Mouse (Mus musculus): ENCODE measurements around the gene Ddhd1. TPM values are rescaled to one million over a fixed set of nuclear protein-coding genes. Genes with fewer than 3 reads are reported as not detected.

Gene Ddhd1
- polyA plus RNA-seq, 1 experiment, result 18.2 TPM

GRCm38 (mm10) chr14:45647632-45648031 lies 10.3 kb downstream of the Ddhd1 start:
- H3K4me1 ChIP-seq (ENCODE audit: control insufficient read depth, insufficient read depth, low read length), result peaks cover 13% of the 10 kb centered on the region
- TF ChIP-seq CTCF (IDR thresholded peaks at IDR 0.05; ENCODE audit: low read depth, low read length) (no peak), POLR2A (IDR thresholded peaks at IDR 0.05; ENCODE audit: borderline replicate concordance, low read depth, low read length) (no peak)
- no peak overlapping the region for H3K27ac ChIP-seq (ENCODE audit: insufficient read depth, low read depth, low read length)
- no peak overlapping the region for H3K4me3 ChIP-seq (ENCODE audit: insufficient read depth, low read length)

GRCm38 (mm10) chr14:45647175-45647574 lies 10.8 kb downstream of the Ddhd1 start:
- H3K4me3 ChIP-seq (ENCODE audit: insufficient read depth, low read length), result no peak overlapping the region
- no peak for TF ChIP-seq CTCF (IDR thresholded peaks at IDR 0.05; ENCODE audit: low read depth, low read length)
- TF ChIP-seq POLR2A (IDR thresholded peaks at IDR 0.05; ENCODE audit: borderline replicate concordance, low read depth, low read length), result no peak
- no peak overlapping the region for H3K27ac ChIP-seq (ENCODE audit: insufficient read depth, low read depth, low read length)
- peaks cover 9% of the 10 kb centered on the region for H3K4me1 ChIP-seq (ENCODE audit: control insufficient read depth, insufficient read depth, low read length)

- TF ChIP-seq CTCF (IDR thresholded peaks at IDR 0.05; ENCODE audit: low read depth, low read length), result no peak
- no peak for TF ChIP-seq POLR2A (IDR thresholded peaks at IDR 0.05; ENCODE audit: borderline replicate concordance, low read depth, low read length)
- Histone ChIP-seq H3K27ac (ENCODE audit: insufficient read depth, low read depth, low read length) (no peak overlapping the region), H3K4me3 (ENCODE audit: insufficient read depth, low read length) (no peak overlapping the region), H3K4me1 (ENCODE audit: control insufficient read depth, insufficient read depth, low read length) (no peaks in the 10 kb centered on the region; the same call in 1 of the 2 replicates)
These were observed 13.2 kb downstream of the Ddhd1 start for GRCm38 (mm10) chr14:45644786-45645185.

- Histone ChIP-seq H3K4me1 (ENCODE audit: control insufficient read depth, insufficient read depth, low read length) (no peaks in the 10 kb centered on the region; the same call in 1 of the 2 replicates), H3K4me3 (ENCODE audit: insufficient read depth, low read length) (no peak overlapping the region), H3K27ac (ENCODE audit: insufficient read depth, low read depth, low read length) (no peak overlapping the region)
- no peak for TF ChIP-seq CTCF (IDR thresholded peaks at IDR 0.05; ENCODE audit: low read depth, low read length)
- no peak for TF ChIP-seq POLR2A (IDR thresholded peaks at IDR 0.05; ENCODE audit: borderline replicate concordance, low read depth, low read length)
These were observed 13.7 kb downstream of the Ddhd1 start for GRCm38 (mm10) chr14:45644202-45644601.

GRCm38 (mm10) chr14:45643461-45643860 lies 14.5 kb downstream of the Ddhd1 start:
- H3K4me3 ChIP-seq (ENCODE audit: insufficient read depth, low read length), result no peak overlapping the region
- H3K27ac ChIP-seq (ENCODE audit: insufficient read depth, low read depth, low read length), result no peak overlapping the region
- TF ChIP-seq POLR2A (IDR thresholded peaks at IDR 0.05; ENCODE audit: borderline replicate concordance, low read depth, low read length) (no peak), CTCF (IDR thresholded peaks at IDR 0.05; ENCODE audit: low read depth, low read length) (no peak)
- H3K4me1 ChIP-seq (ENCODE audit: control insufficient read depth, insufficient read depth, low read length), result no peaks in the 10 kb centered on the region; the same call in 1 of the 2 replicates

GRCm38 (mm10) chr14:45642795-45643194 lies 15.1 kb downstream of the Ddhd1 start:
- TF ChIP-seq POLR2A (IDR thresholded peaks at IDR 0.05; ENCODE audit: borderline replicate concordance, low read depth, low read length), result no peak
- no peak for TF ChIP-seq CTCF (IDR thresholded peaks at IDR 0.05; ENCODE audit: low read depth, low read length)
- Histone ChIP-seq H3K4me1 (ENCODE audit: control insufficient read depth, insufficient read depth, low read length) (no peaks in the 10 kb centered on the region), H3K4me3 (ENCODE audit: insufficient read depth, low read length) (no peak overlapping the region), H3K27ac (ENCODE audit: insufficient read depth, low read depth, low read length) (no peak overlapping the region)

- no peak for TF ChIP-seq CTCF (IDR thresholded peaks at IDR 0.05; ENCODE audit: low read depth, low read length)
- TF ChIP-seq POLR2A (IDR thresholded peaks at IDR 0.05; ENCODE audit: borderline replicate concordance, low read depth, low read length), result no peak
- Histone ChIP-seq H3K4me1 (ENCODE audit: control insufficient read depth, insufficient read depth, low read length) (no peaks in the 10 kb centered on the region), H3K27ac (ENCODE audit: insufficient read depth, low read depth, low read length) (no peak overlapping the region), H3K4me3 (ENCODE audit: insufficient read depth, low read length) (no peak overlapping the region)
These were observed 15.7 kb downstream of the Ddhd1 start for GRCm38 (mm10) chr14:45642217-45642616.

GRCm38 (mm10) chr14:45638717-45639116 lies 19.2 kb downstream of the Ddhd1 start:
- Histone ChIP-seq H3K4me3 (ENCODE audit: insufficient read depth, low read length) (no peak overlapping the region), H3K4me1 (ENCODE audit: control insufficient read depth, insufficient read depth, low read length) (no peaks in the 10 kb centered on the region)
- TF ChIP-seq POLR2A (IDR thresholded peaks at IDR 0.05; ENCODE audit: borderline replicate concordance, low read depth, low read length) (no peak), CTCF (IDR thresholded peaks at IDR 0.05; ENCODE audit: low read depth, low read length) (no peak)

GRCm38 (mm10) chr14:45635496-45635895 lies 22.4 kb downstream of the Ddhd1 start:
- H3K4me1 ChIP-seq (ENCODE audit: control insufficient read depth, insufficient read depth, low read length), result peaks cover 5% of the 10 kb centered on the region
- TF ChIP-seq CTCF (IDR thresholded peaks at IDR 0.05; ENCODE audit: low read depth, low read length) (no peak), POLR2A (IDR thresholded peaks at IDR 0.05; ENCODE audit: borderline replicate concordance, low read depth, low read length) (no peak)
- H3K27ac ChIP-seq (ENCODE audit: insufficient read depth, low read depth, low read length), result no peak overlapping the region
- no peak overlapping the region for H3K4me3 ChIP-seq (ENCODE audit: insufficient read depth, low read length)

More at GRCm38 (mm10) chr14:45638717-45639116, 19.2 kb downstream of the Ddhd1 start:
- no peak overlapping the region for H3K27ac ChIP-seq (ENCODE audit: insufficient read depth, low read depth, low read length)

- H3K4me3 ChIP-seq (ENCODE audit: insufficient read depth, low read length), result no peak overlapping the region
- TF ChIP-seq POLR2A (IDR thresholded peaks at IDR 0.05; ENCODE audit: borderline replicate concordance, low read depth, low read length), result no peak
- TF ChIP-seq CTCF (IDR thresholded peaks at IDR 0.05; ENCODE audit: low read depth, low read length), result no peak
- H3K27ac ChIP-seq (ENCODE audit: insufficient read depth, low read depth, low read length), result no peak overlapping the region
- H3K4me1 ChIP-seq (ENCODE audit: control insufficient read depth, insufficient read depth, low read length), result peaks cover 5% of the 10 kb centered on the region
These were observed 25.0 kb downstream of the Ddhd1 start for GRCm38 (mm10) chr14:45632756-45633537.

Measured in bone marrow macrophage, adult 2 months (primary cell).